Mouse (Mus musculus): ENCODE measurements around the gene Hoxc10. TPM values are rescaled to one million over a fixed set of nuclear protein-coding genes. Genes with fewer than 3 reads are reported as not detected.

Gene Hoxc10
- polyA plus RNA-seq (2012; rRNA removed) = not detected in 2 replicates

GRCm38 (mm10) chr15:102966776-102967311 is at the start of gene Hoxc10:
TSS of gene Hoxc10 (plus strand) at chr15:102966796.

GRCm38 (mm10) chr15:102921053-102922011 is 45.3 kb upstream of the Hoxc10 start, which contains the start of gene Hoxc13:
TSS of gene Hoxc13 (plus strand) at chr15:102921103.

GRCm38 (mm10) chr15:102936279-102936972 is 30.2 kb upstream of the Hoxc10 start, which contains the start of gene Hoxc12:
TSS of gene Hoxc12 (plus strand) at chr15:102936757.

GRCm38 (mm10) chr15:102954192-102955006 is 12.2 kb upstream of the Hoxc10 start, which contains the start of gene Hoxc11:
TSS of gene Hoxc11 (plus strand) at chr15:102954427.

GRCm38 (mm10) chr15:102967312-102967510 is 615 bp downstream of the Hoxc10 start, which contains the start of gene Hoxc5:
TSS of gene Hoxc5 (plus strand) at chr15:102967443.

GRCm38 (mm10) chr15:102976171-102976570 is 9.6 kb downstream of the Hoxc10 start, which contains the start of gene Hoxc9:
TSS of gene Hoxc9 (plus strand) at chr15:102976439.

GRCm38 (mm10) chr15:102990461-102991397 is 24.1 kb downstream of the Hoxc10 start, which contains the start of gene Hoxc8:
TSS of gene Hoxc8 (plus strand) at chr15:102990607.

GRCm38 (mm10) chr15:102997939-102998355 is 31.4 kb downstream of the Hoxc10 start, which contains the start of gene Hoxc6:
TSS of gene Hoxc6 (plus strand) at chr15:102998257.

GRCm38 (mm10) chr15:103018636-103019035 is 52.0 kb downstream of the Hoxc10 start, which contains the start of gene Hoxc4:
TSS of gene Hoxc4 (plus strand) at chr15:103018934.

Other genes starting within 250 kb of the Hoxc10 start
- gene Calcoco1, start 244.6 kb upstream of the Hoxc10 start, polyA plus RNA-seq (2012; rRNA removed) = 10.2 and 12.0 TPM in 2 replicates
- not detected in 2 replicates for gene Hoxc13, start 45.7 kb upstream of the Hoxc10 start, polyA plus RNA-seq (2012; rRNA removed)
- not detected in 2 replicates for gene Hoxc12, start 30.0 kb upstream of the Hoxc10 start, polyA plus RNA-seq (2012; rRNA removed)
- gene Hoxc11, start 12.4 kb upstream of the Hoxc10 start, polyA plus RNA-seq (2012; rRNA removed) = not detected in 2 replicates
- 0.02 TPM in 2 replicates for gene Hoxc5, start 647 bp downstream of the Hoxc10 start, polyA plus RNA-seq (2012; rRNA removed)
- not detected in 2 replicates for gene Hoxc9, start 9.6 kb downstream of the Hoxc10 start, polyA plus RNA-seq (2012; rRNA removed)
- not detected in 2 replicates for gene Hoxc8, start 23.8 kb downstream of the Hoxc10 start, polyA plus RNA-seq (2012; rRNA removed)
- 0.13 TPM in 2 replicates for gene Hoxc6, start 31.5 kb downstream of the Hoxc10 start, polyA plus RNA-seq (2012; rRNA removed)
- 0.06 and 0.11 TPM in 2 replicates for gene Hoxc4, start 52.1 kb downstream of the Hoxc10 start, polyA plus RNA-seq (2012; rRNA removed)
- 5.2 TPM in 2 replicates for gene Smug1, start 200.3 kb downstream of the Hoxc10 start, polyA plus RNA-seq (2012; rRNA removed)